Mouse (Mus musculus): Measurements from ENCODE around the gene Rfc3.
"Not testable (repeated sequence)": the region's sequence is repeated elsewhere in the genome, so short reads cannot be mapped to it uniquely, and the experiment has no call there.

Rfc3 gene

DNA sequence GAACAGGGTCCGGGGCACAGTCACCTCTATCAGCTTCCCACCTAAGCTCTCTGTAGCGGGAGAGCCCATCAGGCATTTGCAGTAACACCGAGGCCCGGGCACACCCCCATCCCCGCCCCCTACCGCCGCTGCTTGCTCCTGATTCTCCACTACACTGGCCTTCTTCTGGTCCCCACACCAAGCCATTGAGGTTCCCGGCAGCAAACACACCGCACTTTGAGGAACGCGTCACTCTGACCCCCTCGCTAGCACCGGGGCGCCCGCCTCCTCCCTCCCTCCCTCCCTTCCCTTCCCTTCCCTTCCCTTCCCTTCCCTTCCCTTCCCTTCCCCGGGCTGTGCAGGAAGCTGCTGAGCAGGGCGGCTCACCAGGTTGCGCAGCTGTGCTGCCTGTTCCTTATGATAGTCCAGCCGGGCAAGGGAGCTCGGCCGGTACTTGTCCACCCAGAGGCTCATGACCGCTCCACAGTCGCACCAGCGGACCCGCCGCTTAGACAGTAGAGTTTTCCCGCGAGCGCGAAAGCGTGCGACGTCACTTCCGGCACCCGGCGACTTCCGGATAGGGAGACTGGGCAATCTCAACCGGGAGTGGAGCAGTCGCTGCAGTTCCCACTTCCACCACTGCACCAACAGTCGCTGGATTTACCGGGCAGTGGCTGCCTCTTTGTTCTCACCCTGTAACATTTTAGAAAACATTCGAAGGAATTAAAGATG is at the start of gene Rfc3:
TSS of gene Rfc3 (minus strand) at position 543 of the 711 bp plus-strand sequence.
- DNase-seq: peak; percentile 96 to 99

DNA sequence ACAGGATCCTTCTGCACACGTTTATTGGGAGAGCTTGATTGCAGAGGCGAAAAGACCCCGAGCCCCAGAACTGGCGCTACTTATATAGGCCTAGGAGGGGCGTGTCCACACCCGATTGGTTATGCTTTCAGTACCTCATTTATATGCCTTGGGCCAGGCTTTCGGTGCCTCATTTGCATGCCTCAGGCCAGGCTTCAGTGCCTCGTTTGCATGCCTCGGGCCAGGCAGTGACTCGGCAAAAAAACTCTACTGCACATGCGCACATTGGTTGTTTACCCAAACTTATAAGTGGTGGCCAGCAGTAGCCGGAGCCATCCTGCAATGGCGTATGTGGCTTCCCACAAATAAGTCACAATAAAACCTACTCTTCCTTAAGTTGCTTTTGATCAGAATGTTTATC is 42.6 kb upstream of the Rfc3 start:
- not testable (repeated sequence) for DNase-seq

GRCm38 (mm10) chr5:151686606-151687525 is 35.8 kb upstream of the Rfc3 start:
- DNase-seq: peak; percentile 79 to 90

GRCm38 (mm10) chr5:151662207-151662606 is 11.2 kb upstream of the Rfc3 start:
- DNase-seq: no peak

GRCm38 (mm10) chr5:151651411-151651784 is 356 bp upstream of the Rfc3 start:
- no peak for DNase-seq

GRCm38 (mm10) chr5:151644845-151645244 is 6.2 kb downstream of the Rfc3 start:
- peak in 1 of 2 experiments; percentile 14 for DNase-seq

GRCm38 (mm10) chr5:151642867-151643266 is 8.2 kb downstream of the Rfc3 start:
- no peak for DNase-seq

DNA sequence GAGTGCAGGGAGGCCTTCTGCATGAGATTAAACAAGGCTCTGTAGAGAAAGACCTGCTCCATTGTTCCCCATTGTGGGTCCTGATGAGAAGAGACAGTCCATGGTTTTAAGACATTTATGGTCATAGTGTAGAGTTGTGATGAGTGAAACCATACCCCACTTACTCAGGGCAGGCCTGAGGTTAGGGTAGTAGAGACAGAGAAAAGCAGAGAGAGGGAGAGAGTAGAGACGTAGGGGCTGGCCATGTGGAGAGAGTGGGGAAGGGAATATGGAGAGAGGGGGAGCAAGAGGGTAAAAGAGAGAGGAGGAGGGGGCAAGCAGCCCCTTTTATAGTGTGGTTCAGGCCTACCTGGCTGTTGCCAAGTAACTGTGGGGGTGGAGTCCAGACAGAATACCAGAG is 8.9 kb downstream of the Rfc3 start:
- DNase-seq: no peak

- no peak for DNase-seq
These were observed 45.1 kb downstream of the Rfc3 start, which contains the start of gene Vmn2r18 for GRCm38 (mm10) chr5:151605921-151606320. TSS of gene Vmn2r18 (minus strand) at chr5:151606021.

GRCm38 (mm10) chr5:151601696-151602095 is 49.3 kb downstream of the Rfc3 start:
- peak in 1 of 2 experiments; percentile 2 for DNase-seq

Measured in kidney, postnatal 36 days (tissue).